Mouse (Mus musculus) cerebral cortex, adult 2 months (tissue): Measurements from ENCODE around the gene Aplp1.

Source experiments
- WGBS: fragments of 180-500 bp; shearing (Covaris S2); methylation state at CpG from one replicate; pipeline ENCODE4 v1.1.7; 2018; 5-methylcytosine and 5-hydroxymethylcytosine counted together

Aplp1 gene

GRCm38 (mm10) chr7:30450241-30450640 is 4.9 kb upstream of the Aplp1 start:
- 61% methylated on average over 7 of the region's 7 CpGs for WGBS

DNA sequence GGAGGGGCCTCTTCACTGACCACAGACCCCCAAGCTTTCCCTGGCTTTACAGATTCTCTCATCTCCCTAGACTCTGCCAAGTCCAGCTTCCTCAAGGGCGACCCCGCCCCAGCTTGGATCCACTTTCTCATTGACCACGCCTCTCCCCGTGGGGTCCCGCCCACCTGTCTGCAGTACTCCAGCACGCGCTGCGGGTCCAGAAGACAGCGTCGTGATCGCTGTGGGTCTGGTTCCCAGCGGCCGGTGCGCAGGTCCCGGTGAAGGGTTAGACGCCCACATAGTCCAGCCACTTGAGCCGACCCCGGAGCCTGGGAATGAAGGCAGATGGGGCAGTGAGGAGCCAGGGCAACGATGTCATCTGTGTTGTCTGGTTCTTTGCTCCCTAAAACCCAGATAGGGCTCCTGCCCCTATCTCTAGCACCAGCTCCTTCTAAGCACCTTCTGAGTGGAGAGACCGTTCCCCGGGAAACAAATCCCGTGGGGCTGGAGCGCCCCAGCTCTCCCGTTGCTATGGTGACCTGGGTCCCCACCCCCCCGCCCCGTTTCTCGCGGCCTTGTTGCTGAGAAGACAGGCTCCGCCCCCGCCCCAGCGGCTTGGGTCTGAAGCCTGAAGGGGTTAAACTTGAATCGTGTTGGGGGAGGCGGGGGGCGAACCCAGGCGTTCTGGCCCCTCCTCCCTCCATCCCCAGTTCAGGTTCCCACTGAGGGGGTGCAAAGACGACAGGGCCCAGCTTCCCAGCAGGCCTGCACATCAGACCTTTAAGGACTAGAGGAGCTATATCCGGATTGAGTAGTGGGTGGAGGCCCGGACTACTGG is 973 bp downstream of the Aplp1 start:
- WGBS: 1% methylated on average over 37 of the region's 38 CpGs

GRCm38 (mm10) chr7:30443696-30444095 is 1.6 kb downstream of the Aplp1 start:
- WGBS: 21% methylated on average over 9 of the region's 9 CpGs

DNA sequence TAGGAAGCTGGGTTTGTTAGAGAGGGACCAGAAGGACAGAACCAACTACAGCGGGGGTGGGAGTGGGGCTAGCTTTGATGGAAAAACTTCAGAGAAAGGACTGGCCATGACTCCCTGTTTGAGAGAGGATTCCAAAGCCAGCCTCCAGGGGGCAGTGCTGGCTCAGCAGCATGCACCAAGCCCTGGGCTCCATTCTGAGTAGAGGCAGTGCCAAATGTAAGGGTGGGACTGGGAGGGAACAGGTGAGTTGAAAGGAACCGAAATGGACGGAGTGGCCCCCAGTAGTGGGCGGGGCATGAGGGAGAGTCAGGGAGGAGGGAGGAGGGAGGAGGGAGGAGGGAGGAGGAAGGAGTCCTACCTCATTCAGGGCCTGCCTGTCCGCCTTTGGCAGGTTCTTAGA is 4.6 kb downstream of the Aplp1 start:
- WGBS: 17% methylated on average over 5 of the region's 5 CpGs

DNA sequence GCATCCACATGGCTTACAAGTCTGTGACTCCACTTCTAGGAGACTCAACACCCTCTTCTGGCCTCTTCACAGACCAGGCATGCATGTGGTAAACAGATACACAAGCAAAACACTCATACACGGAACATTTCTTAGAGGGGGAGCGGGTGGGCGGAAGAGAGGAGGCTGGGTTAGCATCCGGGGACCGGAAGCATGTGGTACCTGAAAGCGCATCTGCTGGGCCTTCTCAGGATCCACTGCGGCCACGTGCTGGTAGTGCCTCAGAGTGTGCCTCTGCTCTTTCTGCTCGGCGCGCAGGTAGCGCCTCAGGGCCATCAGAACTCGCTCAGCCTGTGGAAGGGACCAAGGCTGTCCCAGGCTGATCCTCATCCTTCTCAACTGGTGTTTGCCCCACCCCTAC is 5.6 kb downstream of the Aplp1 start:
- 72% methylated on average over 13 of the region's 13 CpGs for WGBS

DNA sequence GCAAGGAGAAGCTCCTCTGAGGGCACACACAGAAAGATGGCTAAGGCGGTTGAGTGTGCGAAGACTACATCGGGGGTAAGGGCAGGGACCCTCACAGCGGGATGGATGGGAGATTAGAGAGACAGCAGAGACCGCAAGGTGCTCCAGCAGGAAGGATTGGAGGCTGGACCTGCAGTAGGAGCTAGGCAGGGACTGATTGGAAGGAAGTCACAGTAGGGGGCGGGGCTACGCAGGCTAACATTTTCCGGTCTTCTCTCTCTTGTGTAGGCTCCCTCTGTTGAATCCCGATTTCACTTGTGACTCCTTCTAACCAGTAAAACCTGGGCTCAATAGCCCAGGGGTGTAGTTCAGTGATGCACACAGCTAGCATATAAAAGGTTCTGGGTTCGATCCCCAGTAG is 8.5 kb downstream of the Aplp1 start:
- 31% methylated on average over 10 of the region's 10 CpGs for WGBS

- WGBS: 61% methylated on average over 9 of the region's 9 CpGs
Observed at GRCm38 (mm10) chr7:30435156-30435555, 10.2 kb downstream of the Aplp1 start.

DNA sequence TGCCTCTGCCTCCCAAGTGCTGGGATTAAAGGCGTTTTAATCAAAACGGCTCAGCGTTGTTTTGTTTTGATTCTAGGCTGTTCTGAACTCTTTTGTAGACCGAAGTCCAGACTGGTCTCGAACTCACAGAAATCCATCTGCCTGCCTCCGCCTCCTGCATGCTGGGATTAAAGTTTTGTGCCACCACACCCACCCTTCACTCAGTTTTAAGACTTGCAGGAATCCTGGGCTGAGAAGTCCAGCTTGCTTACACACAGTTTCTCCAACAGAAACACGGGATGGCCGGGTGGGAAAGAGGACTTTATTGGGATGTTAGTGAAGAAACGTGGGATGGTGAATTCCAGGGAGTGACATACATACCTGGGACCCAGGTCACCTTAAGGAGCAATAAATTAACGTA is 10.6 kb downstream of the Aplp1 start:
- 71% methylated on average over 10 of the region's 10 CpGs for WGBS

DNA sequence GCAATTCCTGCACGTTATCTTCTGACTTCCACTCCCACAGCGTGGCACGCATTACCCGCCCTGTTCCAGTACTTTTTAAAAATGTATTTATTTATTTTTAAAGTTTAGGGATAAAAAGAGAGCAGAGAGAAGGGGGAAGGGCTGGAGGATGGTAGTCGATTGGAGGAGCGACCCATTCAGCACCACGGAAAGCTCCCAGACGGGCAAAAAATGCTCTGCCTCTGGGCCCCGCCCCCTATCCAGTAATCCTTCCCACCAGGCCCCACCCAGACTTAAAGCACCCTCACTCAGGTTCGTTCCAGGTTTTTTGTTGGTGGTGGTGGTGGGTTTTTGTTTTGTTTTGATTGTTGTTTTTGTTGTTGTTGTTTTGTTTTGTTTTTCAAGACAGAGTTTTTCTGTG is 11.1 kb downstream of the Aplp1 start:
- WGBS: 14% methylated on average over 10 of the region's 10 CpGs

DNA sequence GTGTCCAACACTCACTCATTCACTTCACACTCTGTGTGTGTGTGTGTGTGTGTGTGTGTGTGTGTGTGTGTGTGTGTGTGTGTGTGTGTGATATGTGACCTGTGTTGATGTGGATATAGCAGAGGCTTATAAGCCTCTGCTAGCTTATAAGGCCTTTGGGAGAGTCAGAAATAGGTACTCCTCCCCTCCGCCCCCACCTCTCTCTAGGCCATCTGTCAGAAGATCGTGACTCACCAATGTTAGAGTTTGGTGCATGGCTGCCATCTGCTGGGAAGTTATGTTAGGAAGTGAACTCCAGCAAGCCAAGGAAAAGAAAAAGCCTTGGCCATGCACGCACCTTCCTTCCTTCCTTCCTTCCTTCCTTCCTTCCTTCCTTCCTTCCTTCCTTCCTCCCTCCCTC is 13.5 kb downstream of the Aplp1 start:
- WGBS: 2% methylated on average over 3 of the region's 3 CpGs

- 55% methylated on average over 2 of the region's 2 CpGs for WGBS
Observed at GRCm38 (mm10) chr7:30430191-30430590, 15.1 kb downstream of the Aplp1 start.

DNA sequence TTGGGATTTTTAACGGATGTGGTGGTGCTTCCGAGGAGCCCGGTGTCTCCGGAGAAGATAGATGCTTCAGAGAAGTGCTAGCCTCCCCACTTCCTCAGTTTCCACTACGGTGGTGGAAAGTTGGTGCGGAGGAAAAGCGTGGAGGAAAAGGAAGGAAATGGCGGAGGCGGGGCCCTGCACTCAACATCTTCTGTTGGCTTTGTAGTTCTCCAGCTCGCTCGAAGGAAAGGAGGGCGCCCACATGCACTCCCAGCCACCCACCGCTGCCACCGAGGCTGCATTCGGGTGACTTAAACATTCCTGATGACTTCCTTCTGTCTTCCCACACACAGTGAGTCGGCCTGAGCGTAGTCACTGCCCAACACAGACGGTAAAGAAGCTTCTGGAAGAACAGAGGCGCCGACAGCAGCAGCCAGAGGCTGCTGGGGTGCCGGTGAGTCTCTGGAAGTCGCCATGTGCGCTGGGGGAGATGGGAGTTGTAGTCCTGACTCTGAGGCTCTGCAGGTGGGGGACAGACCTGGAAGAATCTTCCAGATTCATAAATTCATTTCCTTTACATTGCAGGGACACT is 22.2 kb downstream of the Aplp1 start:
- WGBS: 25% methylated on average over 23 of the region's 23 CpGs

DNA sequence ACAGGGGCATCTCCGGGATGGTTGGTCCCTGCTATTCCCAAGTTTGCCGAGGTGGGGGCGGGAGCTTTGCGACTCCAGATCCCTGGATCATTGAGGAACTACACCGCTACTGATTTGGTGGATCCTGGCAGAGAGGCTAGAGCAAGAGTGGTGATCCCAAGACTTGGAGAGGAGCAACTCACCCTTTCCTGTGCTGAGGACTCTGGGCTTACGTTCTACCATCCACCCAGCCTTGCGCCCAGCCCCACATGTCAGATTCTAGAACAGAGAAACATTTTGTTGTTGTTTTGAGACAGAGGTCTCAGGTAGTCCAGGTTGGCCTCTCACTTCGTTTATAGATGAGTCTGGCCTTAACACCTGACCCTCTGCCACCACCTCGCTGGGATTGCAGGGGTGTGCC is 22.8 kb downstream of the Aplp1 start:
- 6% methylated on average over 9 of the region's 9 CpGs for WGBS

DNA sequence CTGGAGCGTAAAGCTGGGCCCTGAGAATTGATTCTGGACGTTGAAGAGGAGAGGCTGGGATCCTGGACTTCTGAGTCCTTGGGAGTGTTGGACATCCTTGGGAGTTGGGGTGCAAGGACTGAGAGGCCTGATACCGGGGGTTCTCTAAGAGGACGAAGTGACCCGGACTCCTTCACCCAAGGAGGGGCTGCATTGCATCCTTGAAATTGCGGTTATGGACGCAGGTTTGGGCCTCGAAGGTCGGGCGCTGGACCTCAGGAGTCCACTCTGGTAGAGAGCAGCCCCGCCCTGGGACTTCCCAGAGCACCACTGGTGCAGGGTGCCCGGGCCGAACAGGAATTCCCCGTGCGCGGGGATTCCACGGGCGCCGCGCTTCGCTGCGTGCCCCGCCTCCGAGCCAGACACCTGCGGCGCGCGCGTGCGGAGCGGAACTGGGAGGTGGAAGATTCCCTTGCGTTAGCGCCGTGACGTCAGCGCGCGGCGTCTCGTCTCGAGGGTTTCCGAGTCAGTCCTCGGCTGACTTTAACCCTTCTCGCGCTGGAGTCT is 23.4 kb downstream of the Aplp1 start:
- WGBS: under 1% methylated on average over 45 of the region's 45 CpGs

- WGBS: 7% methylated on average over 31 of the region's 31 CpGs
Observed at GRCm38 (mm10) chr7:30421175-30421889, 24.0 kb downstream of the Aplp1 start, which contains the start of gene Nfkbid. TSS of gene Nfkbid (plus strand) at chr7:30421732.

DNA sequence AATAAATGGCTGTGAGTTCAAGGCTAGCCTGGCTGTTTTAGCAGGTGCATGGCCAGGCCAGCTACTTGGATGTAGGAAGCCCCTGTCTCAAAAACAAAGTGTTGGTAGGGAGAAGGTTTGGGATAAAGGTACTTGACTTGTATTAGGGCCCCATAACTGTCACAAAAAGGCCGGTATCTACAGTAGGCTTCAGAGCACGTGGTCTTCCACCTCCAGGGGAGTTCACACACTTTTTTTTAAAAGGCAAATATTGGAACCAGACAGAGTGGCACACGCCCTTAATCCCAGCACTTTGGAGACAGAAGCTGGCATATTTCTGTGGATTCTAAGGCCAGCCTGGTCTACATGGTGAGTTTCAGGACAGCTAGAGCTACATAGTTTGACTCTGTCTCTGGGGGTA is 24.7 kb downstream of the Aplp1 start:
- WGBS: 85% methylated on average over 3 of the region's 3 CpGs

DNA sequence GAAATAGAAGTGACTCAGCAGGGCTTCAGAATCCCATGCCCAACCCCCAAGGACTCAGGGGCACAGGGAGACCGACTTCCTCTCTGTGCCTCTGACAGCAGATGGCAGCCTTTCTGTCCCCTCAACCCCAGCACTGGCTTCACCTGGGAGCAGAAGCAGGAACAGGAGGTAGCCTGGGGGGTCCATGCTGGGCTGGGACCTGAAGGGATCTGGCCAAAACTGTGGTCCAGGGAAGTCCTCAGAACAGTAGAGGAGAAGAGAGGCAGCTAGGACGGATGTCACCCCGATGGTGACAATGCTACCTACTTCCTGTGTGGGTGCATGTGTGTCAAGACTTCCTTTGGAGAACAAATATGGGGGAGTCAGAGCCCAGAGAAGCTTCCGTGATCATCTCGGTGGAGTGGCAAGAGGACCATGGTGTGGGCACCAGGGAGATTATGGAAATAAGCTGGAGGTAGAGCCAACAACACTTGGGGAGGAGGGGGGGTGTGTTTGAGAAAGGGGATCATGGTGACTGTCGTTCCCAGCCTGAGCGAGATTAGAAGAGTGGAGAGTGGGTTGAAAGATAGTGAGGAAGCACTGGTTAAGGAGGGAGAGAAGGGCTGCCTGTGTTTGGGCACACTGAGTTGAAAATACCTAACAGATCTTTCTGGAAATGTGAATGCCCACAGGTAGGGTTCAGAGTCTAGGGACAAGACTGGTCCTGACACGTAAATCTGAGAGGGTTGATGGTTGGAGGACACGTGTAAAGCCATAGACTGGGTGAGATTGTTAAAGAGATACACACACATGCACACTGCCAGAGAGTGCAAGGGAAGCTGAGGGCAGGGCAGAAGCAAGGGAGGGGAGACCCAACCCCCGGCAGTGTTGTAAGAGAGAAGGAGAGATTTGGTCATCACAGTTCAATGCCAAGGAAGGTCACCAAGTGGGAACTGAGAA is 25.5 kb downstream of the Aplp1 start, which contains the start of gene Hcst:
TSS of gene Hcst (minus strand) at position 294 of the 939 bp plus-strand sequence.
- 52% methylated on average over 10 of the region's 10 CpGs for WGBS

- 80% methylated on average over 9 of the region's 9 CpGs for WGBS
Observed at GRCm38 (mm10) chr7:30417856-30418255, 27.5 kb downstream of the Aplp1 start.

- 70% methylated on average over 5 of the region's 5 CpGs for WGBS
Observed at GRCm38 (mm10) chr7:30413596-30413995, 31.7 kb downstream of the Aplp1 start, which contains the start of gene Tyrobp. TSS of gene Tyrobp (plus strand) at chr7:30413760.

GRCm38 (mm10) chr7:30412735-30413147 is 32.6 kb downstream of the Aplp1 start:
- WGBS: 52% methylated on average over 4 of the region's 4 CpGs

GRCm38 (mm10) chr7:30411023-30411422 is 34.3 kb downstream of the Aplp1 start:
- 91% methylated on average over 3 of the region's 3 CpGs for WGBS
